Mouse (Mus musculus): ENCODE data around the gene Ppp1r14b. TPM values are rescaled to one million over a fixed set of nuclear protein-coding genes. Genes with fewer than 3 reads are reported as not detected.

Gene Ppp1r14b
- polyA plus RNA-seq, 1 experiment = 340 TPM

DNA sequence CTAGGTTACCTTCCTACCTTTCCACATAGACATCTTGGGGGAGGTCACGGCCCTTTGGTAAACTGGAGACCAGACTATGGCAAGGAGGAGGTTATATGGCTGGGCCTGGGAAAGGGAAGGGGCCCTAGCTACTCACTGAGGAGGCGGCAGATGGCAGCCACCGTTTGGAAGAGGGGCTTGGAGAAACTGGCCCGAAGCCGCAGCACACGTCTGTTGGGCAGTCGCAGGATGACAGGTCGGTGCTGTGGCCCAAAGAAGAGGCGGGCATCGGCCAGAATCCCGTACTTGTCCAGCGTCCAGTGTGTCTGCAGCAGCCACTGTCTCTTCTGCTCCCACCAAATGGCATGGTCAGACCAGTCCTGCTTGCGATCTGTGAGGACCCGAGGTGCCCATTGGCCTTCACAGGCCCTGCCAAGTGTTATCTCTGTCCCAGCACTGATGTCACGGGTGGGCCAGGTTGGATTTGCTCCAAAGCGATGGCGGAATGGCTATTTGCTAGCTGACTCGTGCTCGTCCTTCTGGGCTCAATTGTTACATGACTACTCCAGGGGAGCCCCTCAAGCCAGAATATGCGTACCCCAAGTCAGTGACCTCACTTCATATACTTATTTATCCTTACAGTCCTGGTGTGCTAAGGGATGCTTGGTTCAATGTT lies 39.8 kb downstream of the Ppp1r14b start:
- 98% methylated on average over 20 of the region's 20 CpGs for WGBS
- Histone ChIP-seq H3K4me3 (ENCODE audit: control insufficient read depth, insufficient read depth, low read length) (no peak overlapping the region), H3K36me3 (ENCODE audit: control insufficient read depth, insufficient read depth, low read length) (peaks cover 25% of the 10 kb centered on the region), H3K4me1 (replicated peaks; ENCODE audit: control insufficient read depth, insufficient read depth, low read length) (peaks cover 12% of the 10 kb centered on the region), H3K27me3 (ENCODE audit: control insufficient read depth, insufficient read depth, low read length) (no peaks in the 10 kb centered on the region), H3K27ac (ENCODE audit: control insufficient read depth, insufficient read depth, low read length) (no peak overlapping the region)
- DNase-seq = no peak
- TF ChIP-seq CTCF (IDR thresholded peaks at IDR 0.05; ENCODE audit: borderline replicate concordance, control insufficient read depth, extremely low read depth, insufficient read depth, low read length, poor library complexity) (no peak), POLR2A (IDR thresholded peaks at IDR 0.05; ENCODE audit: control insufficient read depth, extremely low read depth, insufficient read depth, low read length, poor library complexity) (no peak)

DNA sequence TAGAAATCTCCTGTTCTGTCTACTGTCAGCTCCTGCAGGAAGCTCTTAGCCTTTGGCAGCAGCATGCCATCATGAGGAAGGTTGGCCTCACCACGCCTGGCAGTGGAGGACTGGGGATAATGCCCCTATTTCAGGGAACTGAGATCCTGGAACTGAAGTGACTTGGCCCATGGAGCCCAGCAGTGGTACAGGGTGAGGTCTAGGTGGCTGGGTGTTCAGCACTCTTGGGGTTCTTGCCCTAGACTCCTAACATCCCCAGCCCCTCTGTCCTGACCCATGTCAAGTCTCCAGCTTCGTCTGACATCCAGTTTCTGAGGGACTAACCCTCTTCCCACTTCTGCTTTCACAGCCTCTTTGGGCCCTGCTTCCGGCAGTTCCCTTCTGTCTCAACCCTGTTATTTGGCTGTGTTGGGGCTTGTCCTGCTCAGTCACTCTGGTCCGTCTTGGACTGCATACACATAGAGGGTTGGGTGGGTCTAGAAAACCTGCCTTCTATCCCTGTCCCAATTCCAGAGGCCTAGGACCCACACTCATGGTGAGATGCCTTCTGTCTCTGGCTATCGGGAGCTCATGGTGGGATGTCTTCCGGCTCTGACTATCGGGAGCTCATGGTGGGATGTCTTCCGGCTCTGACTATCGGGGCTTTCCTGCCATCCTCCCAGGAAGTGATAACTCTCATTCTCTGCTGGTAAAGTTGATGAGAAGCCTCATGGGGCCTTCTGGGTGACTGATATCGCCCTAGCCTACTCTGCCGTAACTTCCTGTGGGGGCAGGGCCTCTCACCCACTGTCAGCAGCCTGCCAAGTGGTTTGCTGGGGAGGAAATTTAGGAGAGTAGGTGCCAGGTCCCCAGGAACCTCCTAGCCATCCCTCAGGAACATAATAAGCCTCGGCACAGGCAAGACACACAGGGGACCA lies 43.0 kb downstream of the Ppp1r14b start:
- Histone ChIP-seq H3K27ac (ENCODE audit: control insufficient read depth, insufficient read depth, low read length) (peak overlapping the region; percentile 93), H3K4me3 (ENCODE audit: control insufficient read depth, insufficient read depth, low read length) (peak overlapping the region; percentile 90), H3K36me3 (ENCODE audit: control insufficient read depth, insufficient read depth, low read length) (peaks cover 38% of the 10 kb centered on the region), H3K27me3 (ENCODE audit: control insufficient read depth, insufficient read depth, low read length) (no peaks in the 10 kb centered on the region), H3K4me1 (replicated peaks; ENCODE audit: control insufficient read depth, insufficient read depth, low read length) (peaks cover 19% of the 10 kb centered on the region)
- peak; percentile 57 for DNase-seq
- 14% methylated on average over 12 of the region's 12 CpGs for WGBS
- TF ChIP-seq CTCF (IDR thresholded peaks at IDR 0.05; ENCODE audit: borderline replicate concordance, control insufficient read depth, extremely low read depth, insufficient read depth, low read length, poor library complexity) (no peak), POLR2A (IDR thresholded peaks at IDR 0.05; ENCODE audit: control insufficient read depth, extremely low read depth, insufficient read depth, low read length, poor library complexity) (peak; percentile 4; the same call in 1 of the 2 replicates)

DNA sequence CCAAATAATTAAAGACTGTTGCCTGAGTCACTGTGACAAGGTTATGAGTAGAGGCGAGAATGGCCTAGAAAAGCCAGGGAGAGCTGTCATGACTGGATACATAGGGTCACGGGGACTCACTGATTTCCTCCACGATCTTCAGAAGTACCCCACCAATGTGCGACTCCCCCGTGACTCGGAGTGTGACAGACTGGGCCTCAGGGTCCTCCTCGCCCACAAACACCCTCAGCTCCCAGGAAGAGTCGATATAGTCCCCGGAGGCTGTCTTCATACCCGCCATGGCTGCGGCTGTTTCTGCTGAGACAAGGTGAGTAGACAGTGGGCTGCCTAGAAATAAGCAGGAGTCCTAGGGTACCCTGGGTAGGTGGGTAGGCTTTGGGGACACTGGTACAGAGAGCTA lies 43.8 kb downstream of the Ppp1r14b start:
- peak; percentile 25 for DNase-seq
- no peak for TF ChIP-seq CTCF (IDR thresholded peaks at IDR 0.05; ENCODE audit: borderline replicate concordance, control insufficient read depth, extremely low read depth, insufficient read depth, low read length, poor library complexity)
- no peak for TF ChIP-seq POLR2A (IDR thresholded peaks at IDR 0.05; ENCODE audit: control insufficient read depth, extremely low read depth, insufficient read depth, low read length, poor library complexity)
- peak overlapping the region; percentile 90 for H3K4me3 ChIP-seq (ENCODE audit: control insufficient read depth, insufficient read depth, low read length)
- H3K27ac ChIP-seq (ENCODE audit: control insufficient read depth, insufficient read depth, low read length) = peak overlapping the region; percentile 93
- 4% methylated on average over 11 of the region's 11 CpGs for WGBS
- no peaks in the 10 kb centered on the region for H3K27me3 ChIP-seq (ENCODE audit: control insufficient read depth, insufficient read depth, low read length)
- H3K4me1 ChIP-seq (replicated peaks; ENCODE audit: control insufficient read depth, insufficient read depth, low read length) = peaks cover 19% of the 10 kb centered on the region
- peaks cover 38% of the 10 kb centered on the region for H3K36me3 ChIP-seq (ENCODE audit: control insufficient read depth, insufficient read depth, low read length)

DNA sequence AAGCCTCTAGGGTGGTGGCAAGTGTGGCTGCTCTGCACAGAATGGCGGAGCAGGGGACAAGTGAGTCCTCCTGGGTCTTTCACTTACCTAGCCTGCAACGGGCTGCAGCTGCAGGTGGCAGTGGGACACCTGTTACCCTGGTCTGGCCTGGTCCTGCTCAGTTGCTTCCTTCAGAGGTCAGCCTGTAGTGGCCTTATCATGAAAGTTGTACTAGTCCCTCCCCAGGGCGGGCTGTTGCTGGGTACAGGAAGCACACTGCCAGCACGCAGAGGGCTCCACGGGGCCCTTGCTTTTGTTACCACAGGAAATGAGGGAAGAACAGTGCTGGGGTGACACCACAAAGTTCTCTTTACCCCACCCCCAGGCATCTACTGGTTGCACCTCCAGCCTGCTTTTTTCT lies 44.4 kb downstream of the Ppp1r14b start, which contains the start of gene Fermt3:
Gene Fermt3, minus strand, starts transcription at position 279 of the 400 bp plus-strand sequence.
- Histone ChIP-seq H3K27ac (ENCODE audit: control insufficient read depth, insufficient read depth, low read length) (peak within 1 kb of the TSS; percentile 93), H3K4me1 (replicated peaks; ENCODE audit: control insufficient read depth, insufficient read depth, low read length) (peaks cover 19% of the 10 kb centered on the region), H3K36me3 (ENCODE audit: control insufficient read depth, insufficient read depth, low read length) (peaks cover 38% of the 10 kb centered on the region), H3K27me3 (ENCODE audit: control insufficient read depth, insufficient read depth, low read length) (no peaks in the 10 kb centered on the region), H3K4me3 (ENCODE audit: control insufficient read depth, insufficient read depth, low read length) (peak within 1 kb of the TSS; percentile 90)
- TF ChIP-seq POLR2A (IDR thresholded peaks at IDR 0.05; ENCODE audit: control insufficient read depth, extremely low read depth, insufficient read depth, low read length, poor library complexity) (peak; percentile 68; the same call in 1 of the 2 replicates), CTCF (IDR thresholded peaks at IDR 0.05; ENCODE audit: borderline replicate concordance, control insufficient read depth, extremely low read depth, insufficient read depth, low read length, poor library complexity) (no peak)
- 3% methylated on average over 5 of the region's 5 CpGs for WGBS
- peak; percentile 86 for DNase-seq

DNA sequence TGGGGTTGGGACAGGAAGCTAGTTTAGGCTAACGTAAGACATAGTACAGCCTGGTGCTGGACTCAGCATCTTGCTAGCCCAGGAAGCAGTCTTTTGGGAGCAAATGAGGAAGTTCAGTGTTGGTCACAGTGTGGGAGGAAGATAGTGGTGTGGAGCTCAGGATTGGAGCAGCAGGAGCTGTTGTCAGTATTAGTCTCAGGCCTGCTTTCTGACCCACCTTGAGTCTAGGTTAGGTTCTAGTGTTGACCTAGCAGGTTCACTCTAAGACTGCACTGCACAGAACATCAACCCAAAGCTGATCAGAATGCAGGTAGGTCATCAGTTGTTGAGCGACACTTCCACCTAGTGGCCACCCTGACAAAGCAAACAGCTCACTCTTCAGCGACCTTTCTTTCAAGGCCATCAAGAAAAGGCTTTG lies 45.5 kb downstream of the Ppp1r14b start:
- no peak for TF ChIP-seq CTCF (IDR thresholded peaks at IDR 0.05; ENCODE audit: borderline replicate concordance, control insufficient read depth, extremely low read depth, insufficient read depth, low read length, poor library complexity)
- no peak for TF ChIP-seq POLR2A (IDR thresholded peaks at IDR 0.05; ENCODE audit: control insufficient read depth, extremely low read depth, insufficient read depth, low read length, poor library complexity)
- Histone ChIP-seq H3K27me3 (ENCODE audit: control insufficient read depth, insufficient read depth, low read length) (no peaks in the 10 kb centered on the region), H3K4me3 (ENCODE audit: control insufficient read depth, insufficient read depth, low read length) (no peak overlapping the region), H3K27ac (ENCODE audit: control insufficient read depth, insufficient read depth, low read length) (peak overlapping the region; percentile 88), H3K36me3 (ENCODE audit: control insufficient read depth, insufficient read depth, low read length) (peaks cover 41% of the 10 kb centered on the region), H3K4me1 (replicated peaks; ENCODE audit: control insufficient read depth, insufficient read depth, low read length) (peaks cover 19% of the 10 kb centered on the region)
- DNase-seq = peak; percentile 78
- 15% methylated on average over 3 of the region's 3 CpGs for WGBS

Other genes starting within 250 kb of the Ppp1r14b start
- 29.5 and 30.6 TPM in 2 replicates for gene Rps6ka4, start 134.3 kb upstream of the Ppp1r14b start, polyA plus RNA-seq (2012; rRNA removed)
- 225 and 234 TPM in 2 replicates for gene Ccdc88b, start 116.8 kb upstream of the Ppp1r14b start, polyA plus RNA-seq (2012; rRNA removed)
- 183 and 203 TPM in 2 replicates for gene Trmt112, start 65.3 kb upstream of the Ppp1r14b start, polyA plus RNA-seq (2012; rRNA removed)
- gene Prdx5, start 64.9 kb upstream of the Ppp1r14b start, polyA plus RNA-seq (2012; rRNA removed) = 99.4 and 133 TPM in 2 replicates
- gene Esrra, start 53.2 kb upstream of the Ppp1r14b start, polyA plus RNA-seq (2012; rRNA removed) = 67.9 and 77.4 TPM in 2 replicates
- gene Catsperz, start 49.6 kb upstream of the Ppp1r14b start, polyA plus RNA-seq (2012; rRNA removed) = 3.7 and 5.2 TPM in 2 replicates
- 1.5 and 1.8 TPM in 2 replicates for gene Kcnk4, start 40.5 kb upstream of the Ppp1r14b start, polyA plus RNA-seq (2012; rRNA removed)
- 59.1 and 65.6 TPM in 2 replicates for gene Bad, start 33.1 kb upstream of the Ppp1r14b start, polyA plus RNA-seq (2012; rRNA removed)
- gene Gpr137, start 32.5 kb upstream of the Ppp1r14b start, polyA plus RNA-seq (2012; rRNA removed) = 66.8 and 86.6 TPM in 2 replicates
- gene Plcb3, start 1.5 kb downstream of the Ppp1r14b start, polyA plus RNA-seq (2012; rRNA removed) = 27.2 and 35.5 TPM in 2 replicates
- gene Fkbp2, start 5.5 kb downstream of the Ppp1r14b start, polyA plus RNA-seq (2012; rRNA removed) = 33.2 and 39.4 TPM in 2 replicates
- 38.4 and 38.8 TPM in 2 replicates for gene Vegfb, start 12.7 kb downstream of the Ppp1r14b start, polyA plus RNA-seq (2012; rRNA removed)
- gene Dnajc4, start 17.6 kb downstream of the Ppp1r14b start, polyA plus RNA-seq (2012; rRNA removed) = 28.0 and 31.6 TPM in 2 replicates
- gene Nudt22, start 21.1 kb downstream of the Ppp1r14b start, polyA plus RNA-seq (2012; rRNA removed) = 43.0 and 46.5 TPM in 2 replicates
- gene Trpt1, start 21.2 kb downstream of the Ppp1r14b start, polyA plus RNA-seq (2012; rRNA removed) = 8.4 and 9.9 TPM in 2 replicates
- gene Fermt3, start 44.5 kb downstream of the Ppp1r14b start, polyA plus RNA-seq (2012; rRNA removed) = 345 and 352 TPM in 2 replicates
- 87.4 and 89.5 TPM in 2 replicates for gene Stip1, start 65.0 kb downstream of the Ppp1r14b start, polyA plus RNA-seq (2012; rRNA removed)
- 37.5 and 49.3 TPM in 2 replicates for gene Macrod1, start 81.8 kb downstream of the Ppp1r14b start, polyA plus RNA-seq (2012; rRNA removed)
- 0.59 and 0.64 TPM in 2 replicates for gene Flrt1, start 130.8 kb downstream of the Ppp1r14b start, polyA plus RNA-seq (2012; rRNA removed)
- 176 and 191 TPM in 2 replicates for gene Otub1, start 231.3 kb downstream of the Ppp1r14b start, polyA plus RNA-seq (2012; rRNA removed)
- 1,690 and 1,818 TPM in 2 replicates for gene Cox8a, start 242.6 kb downstream of the Ppp1r14b start, polyA plus RNA-seq (2012; rRNA removed)